Mouse (Mus musculus) thymus, postnatal 14 days (tissue): ENCODE measurements around the gene Ccno.

Experiments
- DNase-seq: peaks from one replicate; pipeline ENCODE4 v3.0.0; 2021

The Ccno gene

GRCm38 (mm10) chr13:112987532-112987943 is at the start of gene Ccno:
Gene Ccno, plus strand, starts transcription at chr13:112987802.
- DNase-seq, result peak; percentile 97

- no peak for DNase-seq
Observed at GRCm38 (mm10) chr13:112938130-112938529, 49.5 kb upstream of the Ccno start.

GRCm38 (mm10) chr13:112941879-112942330 is 45.7 kb upstream of the Ccno start:
- no peak for DNase-seq

- no peak for DNase-seq
Observed at GRCm38 (mm10) chr13:112945312-112945711, 42.3 kb upstream of the Ccno start.

GRCm38 (mm10) chr13:112945900-112946299 is 41.7 kb upstream of the Ccno start:
- no peak for DNase-seq

- no peak for DNase-seq
Observed at GRCm38 (mm10) chr13:112954067-112954466, 33.5 kb upstream of the Ccno start.

- no peak for DNase-seq
Observed at GRCm38 (mm10) chr13:112963081-112963480, 24.5 kb upstream of the Ccno start.

GRCm38 (mm10) chr13:112964421-112964820 is 23.2 kb upstream of the Ccno start:
- DNase-seq, result no peak

GRCm38 (mm10) chr13:112967267-112967666 is 20.3 kb upstream of the Ccno start:
- no peak for DNase-seq

GRCm38 (mm10) chr13:112976720-112977119 is 10.9 kb upstream of the Ccno start:
- peak; percentile 33 for DNase-seq

GRCm38 (mm10) chr13:112985605-112986450 is 1.8 kb upstream of the Ccno start:
- DNase-seq, result peak; percentile 11

- peak; percentile 12 for DNase-seq
Observed at GRCm38 (mm10) chr13:112986451-112986950, 1.1 kb upstream of the Ccno start.

GRCm38 (mm10) chr13:112987991-112988390 is 389 bp downstream of the Ccno start:
- DNase-seq, result no peak

- DNase-seq, result peak; percentile 15
Observed at GRCm38 (mm10) chr13:112988866-112989265, 1.3 kb downstream of the Ccno start.

- DNase-seq, result peak; percentile 16
Observed at GRCm38 (mm10) chr13:112989541-112989940, 1.9 kb downstream of the Ccno start.

- no peak for DNase-seq
Observed at GRCm38 (mm10) chr13:112990346-112990745, 2.7 kb downstream of the Ccno start.

- peak; percentile 36 for DNase-seq
Observed at GRCm38 (mm10) chr13:112993531-112994152, 6.0 kb downstream of the Ccno start, which contains the start of gene Mcidas. Gene Mcidas, plus strand, starts transcription at chr13:112993845.

- DNase-seq, result peak; percentile 73
Observed at GRCm38 (mm10) chr13:112994191-112994590, 6.6 kb downstream of the Ccno start.

- no peak for DNase-seq
Observed at GRCm38 (mm10) chr13:112996407-112996806, 8.8 kb downstream of the Ccno start.

GRCm38 (mm10) chr13:112997369-112997768 is 9.8 kb downstream of the Ccno start:
- DNase-seq, result no peak

- peak; percentile 15 for DNase-seq
Observed at GRCm38 (mm10) chr13:112998427-112999201, 11.0 kb downstream of the Ccno start.

- no peak for DNase-seq
Observed at GRCm38 (mm10) chr13:113000090-113000489, 12.5 kb downstream of the Ccno start.
